Mouse (Mus musculus) T-helper 2 cell (primary cell): ENCODE results near the gene Glra1.

Experiments used
- in situ Hi-C: fragments of 300-600 bp; cut with MboI, MseI; formaldehyde crosslinking; loops from one replicate; pipeline ENCODE4 v1.15.1; 2025; ENCODE audit warnings: high pct_unique_total_duplicates

Gene Glra1

GRCm38 (mm10) chr11:55518806-55519674 lies 89.0 kb downstream of the Glra1 start:
- in situ Hi-C loops = no loop called here

- in situ Hi-C loops = no loop called here
Measured at GRCm38 (mm10) chr11:55517666-55518065, 90.3 kb downstream of the Glra1 start.

- in situ Hi-C loops = no loop called here
Measured at GRCm38 (mm10) chr11:55511374-55511773, 96.6 kb downstream of the Glra1 start.

GRCm38 (mm10) chr11:55505485-55505884 lies 102.5 kb downstream of the Glra1 start:
- in situ Hi-C loops = no loop called here

- in situ Hi-C loops = no loop called here
Measured at GRCm38 (mm10) chr11:55502886-55503285, 105.1 kb downstream of the Glra1 start.

- in situ Hi-C loops = no loop called here
Measured at GRCm38 (mm10) chr11:55501955-55502531, 106.0 kb downstream of the Glra1 start.

- in situ Hi-C loops = no loop called here
Measured at GRCm38 (mm10) chr11:55497885-55498284, 110.1 kb downstream of the Glra1 start.

GRCm38 (mm10) chr11:55496158-55496557 lies 111.8 kb downstream of the Glra1 start:
- in situ Hi-C loops = no loop called here

- in situ Hi-C loops = no loop called here
Measured at GRCm38 (mm10) chr11:55485443-55485842, 122.6 kb downstream of the Glra1 start.

- in situ Hi-C loops = no loop called here
Measured at GRCm38 (mm10) chr11:55473219-55473618, 134.8 kb downstream of the Glra1 start.

GRCm38 (mm10) chr11:55471467-55471866 lies 136.5 kb downstream of the Glra1 start:
- in situ Hi-C loops = no loop called here

GRCm38 (mm10) chr11:55470761-55471160 lies 137.2 kb downstream of the Glra1 start:
- in situ Hi-C loops = no loop called here

GRCm38 (mm10) chr11:55469923-55470691 lies 137.9 kb downstream of the Glra1 start:
- in situ Hi-C loops = no loop called here

GRCm38 (mm10) chr11:55469048-55469843 lies 138.8 kb downstream of the Glra1 start, which contains the start of gene G3bp1:
TSS of gene G3bp1 (plus strand) at chr11:55469685.
- in situ Hi-C loops = no loop called here

- in situ Hi-C loops = no loop called here
Measured at GRCm38 (mm10) chr11:55468611-55469047, 139.4 kb downstream of the Glra1 start.

GRCm38 (mm10) chr11:55468012-55468411 lies 140.0 kb downstream of the Glra1 start:
- in situ Hi-C loops = no loop called here

GRCm38 (mm10) chr11:55465177-55465576 lies 142.8 kb downstream of the Glra1 start:
- in situ Hi-C loops = no loop called here

GRCm38 (mm10) chr11:55464707-55465106 lies 143.3 kb downstream of the Glra1 start:
- in situ Hi-C loops = no loop called here
